Mouse (Mus musculus): ENCODE measurements around the gene Trim34a. TPM values are rescaled to one million over a fixed set of nuclear protein-coding genes. Genes with fewer than 3 reads are reported as not detected.
"Not testable (repeated sequence)": the region's sequence is repeated elsewhere in the genome, so short reads cannot be mapped to it uniquely, and the experiment has no call there.

Trim34a gene
- total RNA-seq (2021), result 1 to 10 TPM; 4.4 to 6.1 TPM
- long read RNA-seq, experiment 1, partial matches to known transcripts, result 0 of 4 reads
- long read RNA-seq, experiment 1, other reads (novel, unspliced or antisense), result 0 of 4 reads
- long read RNA-seq, experiment 2, transcript Trim34a-203 (8 exons, 2,578 nt), result major isoform, 7 of 12 reads
- long read RNA-seq, experiment 2, partial matches to known transcripts, result 0 of 12 reads
- long read RNA-seq, experiment 2, other reads (novel, unspliced or antisense), result 1 of 12 reads

DNA sequence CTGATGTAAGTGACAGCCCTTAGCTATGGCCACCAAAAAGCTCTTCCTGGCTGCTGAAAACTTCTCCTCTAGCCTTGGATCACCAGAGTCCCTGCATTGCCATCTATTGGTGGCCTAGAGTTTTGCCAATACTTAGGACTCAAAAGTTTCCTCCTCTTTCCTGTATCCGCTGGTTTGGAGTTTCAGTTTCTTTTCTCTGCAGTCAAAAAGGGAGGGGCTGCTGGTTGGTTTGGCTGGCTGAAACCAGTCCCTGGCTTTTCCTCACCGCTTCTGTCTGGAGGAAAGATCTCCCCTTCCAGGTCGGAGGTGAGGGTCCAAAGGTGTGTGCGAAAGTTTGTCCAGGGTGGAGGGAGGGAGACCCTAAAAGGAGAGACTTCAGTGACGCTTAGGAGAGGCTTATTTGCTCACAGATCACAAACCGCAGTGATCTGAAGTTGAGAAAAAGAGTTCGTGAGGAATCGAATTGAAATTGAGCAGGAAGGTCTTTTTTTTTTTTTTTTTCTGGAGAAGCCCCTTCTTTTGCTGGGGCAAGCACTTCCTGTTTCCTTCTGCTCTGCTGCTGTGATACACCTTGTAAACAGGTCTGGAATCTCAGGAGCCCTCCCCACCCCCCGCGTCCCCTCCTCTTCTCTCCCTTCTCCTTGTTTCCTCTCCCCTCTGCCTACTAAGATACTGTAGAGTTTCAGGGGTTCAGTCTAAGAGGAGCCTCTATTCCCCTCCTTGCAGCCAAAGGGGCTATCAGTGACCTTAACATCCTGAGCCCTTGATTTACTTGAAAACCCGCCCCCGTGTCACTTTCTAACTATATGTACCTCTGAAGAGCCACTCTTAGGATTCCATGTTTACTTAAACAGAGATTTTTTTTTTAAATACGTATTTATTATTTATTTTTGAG lies at the start of gene Trim34a:
Trim34a (plus strand) TSS at position 171 of the 895 bp plus-strand sequence.
- peak; percentile 41 to 43 for DNase-seq (ENCODE audit: low spot score in 2 of 2)

GRCm38 (mm10) chr7:104195885-104196284 lies 48.4 kb upstream of the Trim34a start, which contains the start of gene Olfr649:
Gene Olfr649, minus strand, starts transcription at chr7:104195985.
- no peak for DNase-seq (ENCODE audit: low spot score in 2 of 2)

DNA sequence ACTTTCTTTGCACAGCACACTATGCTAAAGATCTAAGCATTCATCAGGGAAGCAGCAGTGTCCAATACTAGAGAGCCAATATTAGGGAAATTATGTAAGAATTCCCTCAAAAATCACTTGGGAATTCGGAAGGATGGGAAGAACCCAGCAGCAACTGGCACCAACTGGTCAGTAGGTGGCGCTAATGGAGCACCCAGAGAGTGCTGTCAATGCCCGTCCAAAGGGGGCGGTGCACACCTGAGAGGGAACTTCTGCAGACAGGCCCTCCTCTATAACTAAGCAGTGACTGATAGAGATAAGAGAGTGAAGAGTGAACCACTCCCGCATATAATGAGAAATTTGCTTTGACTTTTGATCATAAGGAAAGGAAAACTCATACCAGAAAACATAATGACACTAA lies 44.4 kb upstream of the Trim34a start:
- peak; percentile 65 to 71 for DNase-seq (ENCODE audit: low spot score in 2 of 2)

GRCm38 (mm10) chr7:104206197-104206596 lies 38.1 kb upstream of the Trim34a start:
- no peak for DNase-seq (ENCODE audit: low spot score in 2 of 2)

DNA sequence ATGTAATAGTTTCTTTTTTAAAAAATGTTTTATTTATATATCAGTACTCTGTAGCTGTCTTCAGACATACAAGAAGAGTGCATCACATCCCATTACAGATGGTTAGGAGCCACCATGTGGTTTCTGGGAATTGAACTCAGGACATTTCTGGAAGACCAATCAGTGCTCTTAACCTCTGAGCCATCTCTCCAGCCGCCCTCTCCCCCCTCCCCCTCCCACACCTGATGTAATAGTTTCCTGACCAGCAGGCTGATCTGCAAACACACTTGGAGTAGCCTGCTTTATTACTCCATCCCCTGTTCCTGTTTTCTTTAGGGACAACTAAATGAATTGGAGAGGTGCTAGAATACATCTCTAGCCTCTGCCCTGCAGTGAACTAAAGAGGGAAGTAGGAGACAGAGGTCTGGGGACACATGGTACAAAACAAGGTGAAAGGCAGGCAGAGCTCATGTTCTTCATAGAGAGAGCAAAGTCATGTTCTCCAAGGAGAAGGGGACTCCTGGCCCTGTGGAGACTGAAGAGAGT lies 28.2 kb upstream of the Trim34a start:
- no peak for DNase-seq (ENCODE audit: low spot score in 2 of 2)

- no peak for DNase-seq (ENCODE audit: low spot score in 2 of 2)
Measured at GRCm38 (mm10) chr7:104217881-104218280, 26.4 kb upstream of the Trim34a start.

- DNase-seq (ENCODE audit: low spot score in 2 of 2), result peak; percentile 78 to 79
Measured at GRCm38 (mm10) chr7:104218701-104219569, 25.3 kb upstream of the Trim34a start, which contains the start of gene Trim6. Gene Trim6, plus strand, starts transcription at chr7:104218793.

GRCm38 (mm10) chr7:104231203-104231602 lies 13.1 kb upstream of the Trim34a start:
- DNase-seq (ENCODE audit: low spot score in 2 of 2), result peak; percentile 34 to 46

DNA sequence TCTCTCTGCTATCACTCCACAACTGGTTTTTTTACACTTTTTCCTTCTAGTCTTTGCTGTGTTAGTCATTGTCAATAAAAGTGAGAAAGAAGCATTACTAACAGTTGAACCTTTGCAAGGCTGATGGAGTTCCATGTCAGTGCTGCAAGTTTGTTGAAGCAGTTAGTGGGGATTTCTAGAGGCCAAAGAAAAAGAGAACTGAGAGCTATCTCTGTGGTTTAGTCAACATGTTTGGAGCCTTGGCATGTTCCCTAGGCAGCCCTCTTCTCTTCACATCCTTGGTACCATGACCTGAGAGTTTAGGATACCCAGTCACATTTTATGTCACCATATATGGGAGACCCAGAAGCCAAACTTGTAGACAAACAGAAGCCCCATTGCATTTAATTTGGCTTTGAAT lies 3.4 kb upstream of the Trim34a start:
- no peak for DNase-seq (ENCODE audit: low spot score in 2 of 2)

GRCm38 (mm10) chr7:104243616-104244015 lies 641 bp upstream of the Trim34a start:
- DNase-seq (ENCODE audit: low spot score in 2 of 2), result no peak

DNA sequence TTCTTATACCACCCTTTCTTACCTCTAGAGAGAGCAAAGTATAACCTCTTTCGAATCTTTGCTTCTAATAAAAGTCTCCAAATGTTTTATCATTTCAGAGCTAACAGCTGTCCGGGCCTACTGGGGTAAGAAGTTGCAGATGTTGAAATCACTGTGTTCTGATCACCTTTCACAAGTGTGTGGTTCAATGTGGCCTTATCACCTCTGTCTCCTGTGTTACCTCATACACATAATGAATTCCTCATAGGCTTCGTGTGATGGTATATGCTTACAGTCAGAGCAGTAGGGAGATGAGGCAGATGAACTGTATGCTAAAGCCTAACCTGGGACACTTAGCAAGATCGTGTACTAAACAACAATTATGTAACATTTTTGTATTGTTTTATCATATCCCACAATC lies 16.1 kb downstream of the Trim34a start:
- not testable (repeated sequence) for DNase-seq (ENCODE audit: low spot score in 2 of 2)

DNA sequence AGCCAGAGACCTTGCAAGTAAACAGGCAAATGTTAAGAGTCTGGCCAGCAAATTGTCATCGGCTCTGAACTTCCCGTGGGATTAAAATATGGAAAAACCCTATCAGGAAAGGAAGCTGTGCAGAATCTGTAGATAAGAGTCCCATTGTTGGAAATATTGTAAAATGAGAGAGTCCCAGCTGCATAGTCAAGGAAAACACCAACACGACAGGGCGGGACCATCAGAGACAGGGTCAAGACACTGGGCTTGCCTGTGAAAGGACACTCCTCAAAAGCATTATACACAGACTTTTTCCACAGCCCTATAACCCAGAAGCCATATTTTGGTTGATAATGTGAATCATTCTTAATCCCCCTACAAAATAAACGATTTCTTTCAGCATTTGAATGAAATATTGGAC lies 21.1 kb downstream of the Trim34a start:
- not testable (repeated sequence) for DNase-seq (ENCODE audit: low spot score in 2 of 2)

DNA sequence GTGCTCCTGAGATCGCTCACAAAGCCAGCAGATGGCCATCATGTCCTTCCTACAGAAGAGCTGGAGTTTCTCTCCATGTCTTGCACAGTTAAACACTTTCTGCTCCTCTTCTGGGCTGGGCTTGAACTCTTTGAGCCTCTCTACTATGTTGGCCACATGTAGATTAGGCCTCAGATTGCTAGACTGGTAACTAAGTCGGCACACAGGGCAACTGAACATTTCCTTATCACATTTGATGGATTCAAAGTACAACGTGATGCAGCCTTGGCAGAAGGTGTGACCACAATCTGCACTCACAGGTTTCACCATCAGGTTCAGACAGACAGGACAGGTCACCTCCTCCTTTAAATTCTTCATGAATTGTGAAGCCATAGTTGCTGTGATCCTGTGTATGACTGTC lies 35.1 kb downstream of the Trim34a start:
- not testable (repeated sequence) for DNase-seq (ENCODE audit: low spot score in 2 of 2)

GRCm38 (mm10) chr7:104287576-104288443 lies 43.6 kb downstream of the Trim34a start, which contains the start of gene Trim5:
Gene Trim5, minus strand, starts transcription at chr7:104288094.
- DNase-seq (ENCODE audit: low spot score in 2 of 2), result peak in 1 of 2 experiments; percentile 2

- no peak for DNase-seq (ENCODE audit: low spot score in 2 of 2)
Measured at GRCm38 (mm10) chr7:104290641-104291040, 46.4 kb downstream of the Trim34a start.

DNA sequence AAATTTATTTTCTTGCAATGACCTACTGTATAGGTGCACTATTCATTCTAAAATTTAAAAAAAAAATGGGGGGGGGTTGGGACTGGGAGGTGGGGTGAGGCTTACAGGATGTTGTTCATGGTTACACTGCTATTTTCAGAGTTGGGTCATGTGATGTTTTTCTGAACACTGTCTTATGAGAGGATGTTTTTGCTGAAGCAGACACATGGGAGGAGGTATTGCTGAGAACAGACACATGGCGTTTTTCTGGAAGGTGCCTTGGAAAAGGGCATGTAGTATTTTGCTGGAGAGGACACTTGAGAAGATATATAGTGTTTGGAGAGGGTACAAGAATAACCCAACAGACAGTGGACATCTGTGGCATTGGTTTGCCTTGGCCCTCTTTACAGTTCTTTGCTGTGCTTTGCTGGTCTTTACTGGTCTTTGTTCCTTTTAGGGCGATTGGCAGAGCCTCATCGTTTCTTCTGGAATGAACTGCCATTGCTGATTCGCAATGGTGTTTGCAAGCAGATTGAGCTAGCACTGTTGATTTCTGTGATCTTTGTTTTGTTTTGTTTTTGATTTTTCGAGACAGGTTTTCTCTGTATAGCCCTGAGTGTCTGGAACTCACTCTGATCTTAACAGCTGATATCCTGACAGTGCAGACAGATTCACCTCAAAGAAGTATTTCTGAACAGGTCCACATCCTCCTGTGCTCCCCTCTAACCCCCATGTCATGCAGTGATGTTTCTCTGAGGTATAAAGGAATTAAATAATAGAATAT lies 47.6 kb downstream of the Trim34a start:
- no peak for DNase-seq (ENCODE audit: low spot score in 2 of 2)

Data from adrenal gland, adult 18-20 months (tissue).